Mouse (Mus musculus): ENCODE data around the gene Glt28d2. TPM values are rescaled to one million over a fixed set of nuclear protein-coding genes. Genes with fewer than 3 reads are reported as not detected.

The Glt28d2 gene
- polyA plus RNA-seq, 1 experiment from 2014 or later = 0.10 TPM

DNA sequence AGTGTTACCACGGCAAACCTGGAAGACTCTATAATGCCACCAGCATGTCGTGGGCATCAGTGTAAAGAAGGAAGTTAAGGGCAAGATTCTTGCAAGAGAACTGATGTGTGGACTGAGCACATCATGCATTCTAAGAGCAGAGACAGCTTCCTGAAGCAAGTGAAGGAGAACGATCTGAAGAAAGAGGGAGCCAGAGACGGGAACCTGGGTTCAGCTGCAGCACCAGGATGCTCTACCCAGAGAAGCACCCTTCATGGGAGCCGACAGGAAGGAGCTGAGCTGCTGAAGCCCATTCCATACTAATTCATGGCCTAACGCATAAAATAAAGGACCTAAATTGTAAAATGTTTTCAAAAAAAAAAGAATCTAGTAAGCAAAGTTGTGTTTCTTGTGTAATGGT, 27.5 kb upstream of the Glt28d2 start:
- Histone ChIP-seq H3K4me3 (no peak overlapping the region), H3K4me2 (replicated peaks) (no peak overlapping the region), H3K27ac (no peak overlapping the region), H3K9me3 (no peaks in the 10 kb centered on the region), H3K4me1 (no peaks in the 10 kb centered on the region), H3K9ac (no peak overlapping the region), H3K36me3 (no peaks in the 10 kb centered on the region), H3K27me3 (replicated peaks) (no peaks in the 10 kb centered on the region)
- ATAC-seq (ENCODE audit: low FRiP score, low read depth) = no peak
- 93% methylated on average over 6 of the region's 6 CpGs for WGBS

DNA sequence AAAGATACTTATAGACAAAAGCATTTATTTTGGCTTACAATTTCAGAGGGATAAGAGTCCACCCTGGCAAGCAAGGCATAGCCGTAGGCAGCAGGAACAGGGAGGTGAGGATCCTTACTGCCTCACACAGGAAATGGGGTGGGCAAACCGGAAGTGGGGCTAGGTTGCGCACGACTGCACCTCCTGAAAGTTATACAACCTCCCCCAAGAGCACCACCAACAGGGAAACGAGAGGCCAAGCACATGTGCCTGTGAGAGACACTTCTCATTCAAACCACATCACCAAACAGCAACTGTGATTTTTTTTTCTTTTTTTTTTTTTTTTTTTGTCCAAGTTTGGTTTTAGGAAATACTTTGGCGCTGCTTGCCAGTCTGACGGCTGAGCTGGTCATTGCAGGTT, 19.8 kb upstream of the Glt28d2 start:
- Histone ChIP-seq H3K4me2 (replicated peaks) (no peak overlapping the region), H3K36me3 (no peaks in the 10 kb centered on the region), H3K27ac (no peak overlapping the region), H3K27me3 (replicated peaks) (no peaks in the 10 kb centered on the region), H3K9me3 (no peaks in the 10 kb centered on the region), H3K9ac (no peak overlapping the region), H3K4me3 (no peak overlapping the region), H3K4me1 (no peaks in the 10 kb centered on the region)
- WGBS = 63% methylated on average over 7 of the region's 7 CpGs
- no peak for ATAC-seq (ENCODE audit: low FRiP score, low read depth)

DNA sequence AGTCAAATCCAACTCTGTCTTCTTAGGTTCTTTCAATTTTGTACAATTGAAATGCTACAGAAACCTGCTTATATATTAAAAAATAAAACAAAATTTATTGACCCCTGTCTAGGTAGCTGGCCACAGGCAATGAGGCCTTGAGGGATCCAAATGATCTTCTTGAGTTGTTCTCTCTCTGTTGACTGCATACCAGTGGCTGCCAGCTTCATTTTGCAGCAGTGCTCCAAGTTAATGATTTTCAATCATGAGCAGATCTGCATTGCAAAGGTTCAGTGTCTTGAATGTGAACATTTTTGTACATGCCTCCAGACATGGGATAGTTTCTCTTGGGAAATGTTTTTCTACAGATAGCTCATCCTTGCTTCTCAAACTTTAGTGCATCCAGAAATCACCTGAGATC, 17.1 kb upstream of the Glt28d2 start:
- H3K27me3 ChIP-seq (replicated peaks) = no peaks in the 10 kb centered on the region
- H3K9me3 ChIP-seq = no peaks in the 10 kb centered on the region
- no peak for ATAC-seq (ENCODE audit: low FRiP score, low read depth)
- H3K4me3 ChIP-seq = no peak overlapping the region
- no peaks in the 10 kb centered on the region for H3K4me1 ChIP-seq
- H3K27ac ChIP-seq = no peak overlapping the region
- no peaks in the 10 kb centered on the region for H3K36me3 ChIP-seq
- H3K9ac ChIP-seq = no peak overlapping the region
- no peak overlapping the region for H3K4me2 ChIP-seq (replicated peaks)

DNA sequence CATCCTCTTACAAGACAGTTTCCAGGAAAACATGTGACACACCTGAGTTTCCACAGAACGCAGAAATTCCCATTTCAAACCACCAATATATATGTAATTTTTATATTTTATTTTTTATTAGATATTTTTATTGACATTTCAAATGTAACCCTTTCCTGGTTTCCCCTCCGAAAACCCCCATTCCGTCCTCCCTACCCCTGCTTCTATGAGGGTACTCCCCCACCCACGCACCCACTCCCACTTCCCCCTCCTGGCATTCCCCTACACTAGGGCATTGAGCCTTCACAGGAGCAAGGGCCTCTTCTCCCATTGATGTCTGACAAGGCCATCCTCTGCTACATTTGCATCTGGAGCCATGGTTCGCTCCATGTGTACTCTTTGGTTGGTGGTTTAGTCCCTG, 7.7 kb upstream of the Glt28d2 start:
- no peaks in the 10 kb centered on the region for H3K36me3 ChIP-seq
- H3K4me3 ChIP-seq = no peak overlapping the region
- no peaks in the 10 kb centered on the region for H3K4me1 ChIP-seq
- H3K9ac ChIP-seq = no peak overlapping the region
- H3K27ac ChIP-seq = no peak overlapping the region
- H3K4me2 ChIP-seq (replicated peaks) = no peak overlapping the region
- WGBS = 92% methylated on average over 5 of the region's 5 CpGs
- H3K9me3 ChIP-seq = no peaks in the 10 kb centered on the region
- H3K27me3 ChIP-seq (replicated peaks) = no peaks in the 10 kb centered on the region
- no peak for ATAC-seq (ENCODE audit: low FRiP score, low read depth)

DNA sequence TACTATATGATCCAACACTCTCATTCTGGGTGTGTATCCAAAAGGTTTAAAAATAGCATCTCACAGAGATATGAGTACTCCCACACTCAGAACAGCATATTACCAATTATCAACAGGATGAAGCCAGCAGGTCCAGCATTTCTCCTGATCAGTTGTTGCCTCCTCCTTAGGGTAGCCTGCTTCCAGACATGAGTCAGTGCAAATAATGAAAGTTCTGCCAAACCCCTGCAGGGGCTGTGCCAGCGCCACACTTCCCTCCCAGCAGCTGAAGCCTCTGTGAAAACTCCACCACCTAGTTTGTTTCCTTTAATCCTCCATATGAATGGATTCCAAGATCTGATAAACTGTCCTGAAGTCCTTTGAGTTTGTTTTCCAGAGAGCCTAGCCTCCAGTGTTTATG, 4.3 kb upstream of the Glt28d2 start:
- no peaks in the 10 kb centered on the region for H3K9me3 ChIP-seq
- H3K4me2 ChIP-seq (replicated peaks) = no peak overlapping the region
- 73% methylated on average over 1 of the region's 1 CpGs for WGBS
- no peak overlapping the region for H3K9ac ChIP-seq
- peaks cover 11% of the 10 kb centered on the region for H3K4me1 ChIP-seq
- H3K27me3 ChIP-seq (replicated peaks) = peaks cover 16% of the 10 kb centered on the region
- no peak overlapping the region for H3K4me3 ChIP-seq
- no peaks in the 10 kb centered on the region for H3K36me3 ChIP-seq
- no peak for ATAC-seq (ENCODE audit: low FRiP score, low read depth)
- H3K27ac ChIP-seq = no peak overlapping the region

DNA sequence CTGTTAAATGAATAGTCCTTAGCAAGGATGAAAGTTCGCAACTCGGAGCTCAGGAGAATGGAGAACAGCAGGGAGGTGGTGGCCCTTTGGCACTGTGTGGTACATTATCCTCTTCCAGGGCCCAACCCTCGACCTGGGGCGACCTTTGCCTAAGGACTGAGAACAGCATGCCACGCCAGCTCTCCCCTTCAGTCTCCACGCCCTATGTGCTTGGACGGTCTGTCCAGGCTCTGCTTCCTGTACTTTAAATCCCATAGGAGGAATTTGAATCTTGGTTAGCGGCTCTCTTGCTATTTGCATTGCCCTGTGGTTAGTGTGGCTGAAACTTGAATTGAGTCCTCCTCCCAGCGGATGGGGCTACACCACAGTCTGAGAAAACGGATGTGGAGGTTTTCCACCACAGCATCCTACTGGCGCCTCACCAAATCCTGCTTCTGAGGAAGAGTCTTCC, 930 bp upstream of the Glt28d2 start:
- Histone ChIP-seq H3K9me3 (no peaks in the 10 kb centered on the region), H3K9ac (no peak overlapping the region), H3K4me1 (peaks cover 11% of the 10 kb centered on the region), H3K4me3 (peak overlapping the region; percentile 50; the same call in 1 of the 2 replicates), H3K27ac (no peak overlapping the region), H3K36me3 (no peaks in the 10 kb centered on the region), H3K27me3 (replicated peaks) (peaks cover 24% of the 10 kb centered on the region), H3K4me2 (replicated peaks) (peak overlapping the region; percentile 98)
- ATAC-seq (ENCODE audit: low FRiP score, low read depth) = peak; percentile 60; the same call in 1 of the 2 replicates
- 10% methylated on average over 11 of the region's 11 CpGs for WGBS

DNA sequence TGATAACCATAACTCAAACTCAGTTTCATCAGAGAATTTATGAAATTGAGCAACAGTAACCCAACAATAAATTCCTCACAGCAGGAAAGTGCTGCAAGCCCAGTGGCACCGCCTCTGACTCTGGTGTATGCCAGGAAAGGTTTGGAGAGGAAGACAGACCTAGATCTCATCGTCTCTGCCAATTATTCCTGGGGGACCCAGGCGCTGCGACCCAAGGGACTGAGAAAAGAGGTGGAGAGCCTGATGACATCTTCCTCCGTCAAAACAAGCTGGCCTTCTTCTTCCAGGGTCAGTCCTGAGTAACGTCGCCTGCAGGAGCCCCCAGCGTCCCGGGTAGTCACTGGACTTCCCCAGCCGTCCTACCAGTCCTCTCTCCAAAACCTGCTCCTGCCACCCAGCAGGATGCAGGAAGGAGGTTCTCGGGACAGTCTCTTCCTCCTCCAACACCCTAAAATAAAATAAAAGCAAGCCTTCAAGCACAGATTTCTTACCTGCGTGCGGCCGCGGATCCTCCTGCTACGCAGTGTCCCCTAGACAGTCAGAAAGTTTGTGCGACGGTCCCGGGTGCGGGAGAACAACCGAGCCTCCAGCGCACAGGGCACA, 579 bp downstream of the Glt28d2 start:
- no peak for ATAC-seq (ENCODE audit: low FRiP score, low read depth)
- 3% methylated on average over 22 of the region's 22 CpGs for WGBS

DNA sequence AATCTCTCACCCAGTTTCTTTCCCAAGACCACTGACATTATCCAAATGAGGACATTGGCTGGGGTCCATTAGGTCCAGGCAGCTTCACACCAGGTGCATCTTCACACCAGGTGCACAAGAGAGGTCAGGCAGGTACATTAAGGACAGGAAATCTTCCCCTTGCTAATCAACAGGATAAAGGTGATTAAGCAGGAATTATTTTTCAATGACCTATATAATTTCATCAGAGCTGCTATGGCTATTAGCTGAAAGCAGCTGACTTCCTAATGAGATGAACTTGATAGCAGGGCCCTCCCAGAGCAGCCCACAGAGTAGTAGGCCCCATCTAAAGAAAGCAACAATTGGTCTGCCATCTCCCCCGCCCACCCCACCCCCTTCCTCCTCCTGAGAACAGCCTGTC, 1.4 kb downstream of the Glt28d2 start:
- Histone ChIP-seq H3K4me2 (replicated peaks) (no peak overlapping the region), H3K27me3 (replicated peaks) (peaks cover 24% of the 10 kb centered on the region), H3K9me3 (no peaks in the 10 kb centered on the region), H3K36me3 (no peaks in the 10 kb centered on the region), H3K27ac (no peak overlapping the region), H3K4me3 (no peak overlapping the region), H3K4me1 (peaks cover 11% of the 10 kb centered on the region), H3K9ac (no peak overlapping the region)
- ATAC-seq (ENCODE audit: low FRiP score, low read depth) = no peak
- WGBS = 8% methylated on average over 1 of the region's 1 CpGs

More for the DNA sequence above, 579 bp downstream of the Glt28d2 start:
- no peaks in the 10 kb centered on the region for H3K9me3 ChIP-seq
- peaks cover 11% of the 10 kb centered on the region for H3K4me1 ChIP-seq
- no peaks in the 10 kb centered on the region for H3K36me3 ChIP-seq
- H3K4me2 ChIP-seq (replicated peaks) = peak overlapping the region; percentile 98
- H3K4me3 ChIP-seq = peak overlapping the region; percentile 50
- no peak overlapping the region for H3K27ac ChIP-seq
- 0 out of 2 replicates have a peak overlapping the region, but pooled peaks have one; percentile 33 for H3K9ac ChIP-seq
- peaks cover 24% of the 10 kb centered on the region for H3K27me3 ChIP-seq (replicated peaks)

DNA sequence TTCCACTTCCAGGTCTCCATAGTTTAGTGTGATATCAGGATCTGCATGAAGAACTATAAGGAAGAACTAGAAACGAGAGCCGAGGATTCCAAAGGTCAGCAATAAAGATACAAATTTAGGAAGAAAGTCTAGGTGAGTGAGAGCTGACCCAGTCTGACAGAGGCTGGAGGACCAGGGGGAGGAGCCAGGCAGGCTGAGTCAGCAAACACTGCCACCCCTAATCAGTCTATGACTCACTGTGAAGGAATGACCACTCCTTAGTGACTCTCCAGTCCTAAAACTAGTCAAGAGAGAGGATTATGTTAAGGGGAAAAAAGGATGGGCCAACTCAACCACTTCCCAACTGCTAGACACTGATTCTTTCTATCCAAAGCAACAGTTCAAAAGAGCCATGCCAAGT, 6.6 kb downstream of the Glt28d2 start:
- H3K36me3 ChIP-seq = no peaks in the 10 kb centered on the region
- no peaks in the 10 kb centered on the region for H3K4me1 ChIP-seq
- no peak for ATAC-seq (ENCODE audit: low FRiP score, low read depth)
- H3K27ac ChIP-seq = no peak overlapping the region
- WGBS = 97% methylated on average over 2 of the region's 2 CpGs
- H3K27me3 ChIP-seq (replicated peaks) = no peaks in the 10 kb centered on the region
- no peak overlapping the region for H3K4me2 ChIP-seq (replicated peaks)
- H3K9me3 ChIP-seq = no peaks in the 10 kb centered on the region
- H3K9ac ChIP-seq = no peak overlapping the region
- H3K4me3 ChIP-seq = no peak overlapping the region

DNA sequence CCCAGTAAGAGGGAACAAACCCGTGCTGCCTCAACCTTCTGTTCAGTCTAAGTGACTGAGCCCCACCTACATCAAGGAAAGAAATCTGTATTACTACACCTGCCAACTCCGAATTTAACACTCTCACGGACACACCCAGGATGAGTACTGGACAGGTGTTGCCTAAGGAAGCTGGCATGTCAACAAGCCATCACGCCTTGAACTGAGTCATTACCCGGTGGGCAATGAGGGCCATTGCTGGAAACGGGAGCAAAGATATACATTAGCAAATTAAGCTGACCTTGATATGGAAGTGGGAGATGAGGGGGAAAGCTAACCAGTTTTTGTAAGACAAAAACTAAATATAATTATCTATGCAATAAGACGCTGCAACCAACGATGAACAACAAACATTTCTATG, 7.2 kb downstream of the Glt28d2 start:
- no peak for ATAC-seq (ENCODE audit: low FRiP score, low read depth)
- WGBS = 93% methylated on average over 8 of the region's 8 CpGs

DNA sequence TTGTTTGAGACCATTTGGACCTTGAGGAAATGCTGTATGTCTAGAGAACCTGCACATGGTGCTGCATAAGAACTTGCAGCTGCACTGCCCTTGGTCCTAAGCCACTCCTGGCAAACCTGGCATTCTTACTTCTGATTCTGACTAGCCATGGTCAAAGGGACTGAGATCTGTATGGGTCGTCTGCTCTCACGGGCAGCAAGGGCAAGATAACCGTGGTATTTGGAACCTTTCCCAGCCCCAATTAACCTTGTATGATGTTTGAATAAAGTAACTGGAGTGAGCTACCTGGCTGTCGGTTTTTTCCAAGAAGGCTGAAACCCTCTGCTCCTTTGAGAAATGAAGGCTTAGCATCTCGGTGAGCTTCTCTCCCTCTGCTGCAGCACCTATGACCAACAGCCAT, 8.4 kb downstream of the Glt28d2 start:
- Histone ChIP-seq H3K4me1 (no peaks in the 10 kb centered on the region), H3K4me3 (no peak overlapping the region), H3K9me3 (no peaks in the 10 kb centered on the region), H3K27me3 (replicated peaks) (no peaks in the 10 kb centered on the region), H3K4me2 (replicated peaks) (no peak overlapping the region), H3K36me3 (no peaks in the 10 kb centered on the region), H3K9ac (no peak overlapping the region), H3K27ac (no peak overlapping the region)
- 88% methylated on average over 5 of the region's 5 CpGs for WGBS
- no peak for ATAC-seq (ENCODE audit: low FRiP score, low read depth)

More for the DNA sequence above, 7.2 kb downstream of the Glt28d2 start:
- Histone ChIP-seq H3K9me3 (no peaks in the 10 kb centered on the region), H3K36me3 (no peaks in the 10 kb centered on the region), H3K27me3 (replicated peaks) (no peaks in the 10 kb centered on the region), H3K4me2 (replicated peaks) (no peak overlapping the region), H3K4me1 (no peaks in the 10 kb centered on the region), H3K9ac (no peak overlapping the region), H3K27ac (no peak overlapping the region), H3K4me3 (no peak overlapping the region)

DNA sequence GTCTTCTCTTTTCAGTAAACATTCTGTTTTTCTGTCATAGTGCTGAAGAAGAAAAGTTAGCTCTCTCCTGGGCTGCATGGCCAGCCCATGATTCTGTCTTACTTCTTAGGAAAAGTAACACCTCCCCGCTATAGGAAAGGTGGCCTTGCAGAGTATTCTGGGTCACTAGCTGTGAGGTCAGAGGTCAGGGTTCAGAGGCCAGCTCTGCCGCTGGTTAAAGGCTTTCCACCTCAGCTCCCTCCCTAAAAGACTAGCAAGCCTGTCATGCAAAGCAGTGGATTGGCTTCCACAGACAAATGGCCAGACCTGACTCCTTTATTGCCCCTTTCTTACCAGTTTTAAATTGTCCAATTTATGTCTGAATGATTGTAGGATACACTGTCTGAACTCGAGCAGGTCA, 23.3 kb downstream of the Glt28d2 start:
- Histone ChIP-seq H3K4me3 (no peak overlapping the region), H3K9ac (no peak overlapping the region), H3K9me3 (peaks cover 2% of the 10 kb centered on the region; the same call in 1 of the 2 replicates), H3K36me3 (no peaks in the 10 kb centered on the region), H3K4me1 (no peaks in the 10 kb centered on the region), H3K27me3 (replicated peaks) (no peaks in the 10 kb centered on the region), H3K27ac (no peak overlapping the region), H3K4me2 (replicated peaks) (no peak overlapping the region)
- ATAC-seq (ENCODE audit: low FRiP score, low read depth) = no peak
- WGBS = 14% methylated on average over 3 of the region's 3 CpGs

DNA sequence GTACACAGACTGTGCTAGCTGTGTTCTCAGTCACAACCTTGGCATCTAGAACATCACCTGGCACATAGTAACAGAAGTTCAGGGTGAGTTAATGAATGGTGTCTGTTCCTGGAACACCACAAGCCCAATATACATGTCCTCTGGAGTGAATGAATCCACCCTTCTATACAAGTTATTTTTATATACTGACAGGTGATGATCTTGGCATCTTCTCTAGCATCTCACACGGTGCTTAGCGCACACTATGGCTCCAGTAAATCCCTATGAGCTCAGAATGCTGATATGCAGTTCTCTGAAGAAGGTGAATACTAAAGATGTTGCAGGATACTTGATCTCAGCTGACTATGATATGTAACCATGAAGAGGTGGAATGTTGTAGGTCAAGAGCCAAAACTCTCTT, 24.4 kb downstream of the Glt28d2 start:
- Histone ChIP-seq H3K4me3 (no peak overlapping the region), H3K9ac (no peak overlapping the region), H3K9me3 (no peaks in the 10 kb centered on the region), H3K4me2 (replicated peaks) (no peak overlapping the region), H3K27ac (no peak overlapping the region), H3K27me3 (replicated peaks) (no peaks in the 10 kb centered on the region), H3K36me3 (no peaks in the 10 kb centered on the region), H3K4me1 (no peaks in the 10 kb centered on the region)
- 96% methylated on average over 2 of the region's 2 CpGs for WGBS
- ATAC-seq (ENCODE audit: low FRiP score, low read depth) = no peak
